Mouse (Mus musculus) retina, postnatal 1 day (tissue): ENCODE data around the gene Cblb.

Experiments used
- DNase-seq: peaks from one replicate; pipeline ENCODE4 v3.0.0-alpha.2; 2012

Gene Cblb

GRCm38 (mm10) chr16:52031091-52031689 is at the start of gene Cblb:
TSS of gene Cblb (plus strand) at chr16:52031225.
- DNase-seq = peak; percentile 98

GRCm38 (mm10) chr16:51985436-51985835 is 45.6 kb upstream of the Cblb start:
- DNase-seq = peak; percentile 40

GRCm38 (mm10) chr16:51986207-51986606 is 44.8 kb upstream of the Cblb start:
- peak; percentile 22 for DNase-seq

GRCm38 (mm10) chr16:51987085-51987620 is 43.9 kb upstream of the Cblb start:
- no peak for DNase-seq

GRCm38 (mm10) chr16:51988027-51988426 is 43.0 kb upstream of the Cblb start:
- DNase-seq = no peak

- no peak for DNase-seq
These were observed 41.8 kb upstream of the Cblb start for GRCm38 (mm10) chr16:51989259-51989658.

- no peak for DNase-seq
These were observed 31.0 kb upstream of the Cblb start for GRCm38 (mm10) chr16:52000043-52000442.

GRCm38 (mm10) chr16:52000801-52001200 is 30.2 kb upstream of the Cblb start:
- no peak for DNase-seq

- no peak for DNase-seq
These were observed 24.0 kb upstream of the Cblb start for GRCm38 (mm10) chr16:52007006-52007405.

GRCm38 (mm10) chr16:52008471-52008870 is 22.6 kb upstream of the Cblb start:
- DNase-seq = no peak

- DNase-seq = no peak
These were observed 21.6 kb upstream of the Cblb start for GRCm38 (mm10) chr16:52009421-52009820.

- no peak for DNase-seq
These were observed 18.0 kb upstream of the Cblb start for GRCm38 (mm10) chr16:52012984-52013383.

GRCm38 (mm10) chr16:52013812-52014211 is 17.2 kb upstream of the Cblb start:
- no peak for DNase-seq

GRCm38 (mm10) chr16:52023417-52023816 is 7.6 kb upstream of the Cblb start:
- DNase-seq = no peak

GRCm38 (mm10) chr16:52027326-52027725 is 3.7 kb upstream of the Cblb start:
- no peak for DNase-seq

- DNase-seq = no peak
These were observed 2.0 kb upstream of the Cblb start for GRCm38 (mm10) chr16:52029001-52029400.

- DNase-seq = peak; percentile 86
These were observed 757 bp downstream of the Cblb start for GRCm38 (mm10) chr16:52031712-52032251.

GRCm38 (mm10) chr16:52032376-52033330 is 1.6 kb downstream of the Cblb start:
- peak; percentile 7 for DNase-seq

- no peak for DNase-seq
These were observed 2.6 kb downstream of the Cblb start for GRCm38 (mm10) chr16:52033381-52034315.

- DNase-seq = no peak
These were observed 3.3 kb downstream of the Cblb start for GRCm38 (mm10) chr16:52034356-52034755.

- DNase-seq = no peak
These were observed 5.3 kb downstream of the Cblb start for GRCm38 (mm10) chr16:52036295-52036694.

- no peak for DNase-seq
These were observed 7.3 kb downstream of the Cblb start for GRCm38 (mm10) chr16:52038283-52038682.
